Comparison of ENCODE assay signal across 13 mouse cellular contexts in genomic region chr11:117611860-117612259, GRCm38 (mm10). TPM values are rescaled to one million over a fixed set of nuclear protein-coding genes. Genes with fewer than 3 reads are reported as not detected.
DNase-seq lines count a peak whose midpoint lies in the region; ATAC-seq lines count a peak whose summit lies in the region.
"Had no signal": no experiment of that assay in that cellular context is flagged by ENCODE, and none has a peak within 500 bp of the region (broad histone marks: within the 10 kb centered on the region; RNA-seq: fewer than 3 reads in every experiment).

No protein-coding gene starts in this region.

- H3K4me2 ChIP-seq in heart, embryonic 12.5 days: peak overlapping the region; percentile 59
- no peak overlapping the region for H3K4me2 ChIP-seq in heart, embryonic 11.5 days
- peak overlapping the region; percentile 51 for H3K4me2 ChIP-seq in limb, embryonic 12.5 days
- H3K4me2 ChIP-seq in embryonic facial prominence, embryonic 13.5 days: peak overlapping the region; percentile 52; the same call in 1 of the 2 replicates
- H3K4me2 ChIP-seq in stomach, embryonic 15.5 days: peak overlapping the region; percentile 54; the same call in 1 of the 2 replicates

- H3K9ac ChIP-seq in heart, embryonic 12.5 days: no peak overlapping the region
- H3K9ac ChIP-seq in heart, embryonic 11.5 days (ENCODE audit: low read depth, low read length): no peak overlapping the region
- no peak overlapping the region for H3K9ac ChIP-seq in limb, embryonic 12.5 days (replicated peaks)
- no peak overlapping the region for H3K9ac ChIP-seq in embryonic facial prominence, embryonic 13.5 days
- no peak overlapping the region for H3K9ac ChIP-seq in stomach, embryonic 15.5 days
- H3K9ac ChIP-seq: liver, embryonic 15.5 days had no signal

- no peak for DNase-seq in limb, embryonic 10.5 days (ENCODE audit: low spot score)
- no peak for DNase-seq in ovary, adult 18-20 months (ENCODE audit: low spot score)
- DNase-seq: cerebellum, adult 11-12 months; kidney, adult 2 months had no signal

- no peaks in the 10 kb centered on the region for H3K9me3 ChIP-seq in heart, embryonic 12.5 days (replicated peaks)
- H3K9me3 ChIP-seq in heart, embryonic 11.5 days (replicated peaks; ENCODE audit: control insufficient read depth, low read length): no peaks in the 10 kb centered on the region
- no peaks in the 10 kb centered on the region for H3K9me3 ChIP-seq in limb, embryonic 12.5 days
- no peaks in the 10 kb centered on the region for H3K9me3 ChIP-seq in limb, embryonic 10.5 days (replicated peaks)
- no peaks in the 10 kb centered on the region for H3K9me3 ChIP-seq in embryonic facial prominence, embryonic 13.5 days
- H3K9me3 ChIP-seq in stomach, embryonic 15.5 days: no peaks in the 10 kb centered on the region
- H3K9me3 ChIP-seq: hindbrain, embryonic 10.5 days; liver, embryonic 15.5 days had no signal

- H3K27ac ChIP-seq in heart, embryonic 12.5 days (ENCODE audit: poor library complexity, severe bottlenecking): no peak overlapping the region
- no peak overlapping the region for H3K27ac ChIP-seq in heart, embryonic 11.5 days (ENCODE audit: low read depth, low read length)
- H3K27ac ChIP-seq in limb, embryonic 12.5 days: no peak overlapping the region
- no peak overlapping the region for H3K27ac ChIP-seq in limb, embryonic 10.5 days
- H3K27ac ChIP-seq in embryonic facial prominence, embryonic 13.5 days: no peak overlapping the region
- H3K27ac ChIP-seq in stomach, embryonic 15.5 days: no peak overlapping the region
- H3K27ac ChIP-seq: hindbrain, embryonic 10.5 days; liver, embryonic 15.5 days had no signal

- peaks cover 15% of the 10 kb centered on the region; the same call in 1 of the 2 replicates for H3K4me1 ChIP-seq in heart, embryonic 12.5 days (replicated peaks)
- H3K4me1 ChIP-seq in heart, embryonic 11.5 days (ENCODE audit: control insufficient read depth, insufficient read depth, low read length): 0 out of 2 replicates have a peak, but pooled peaks cover under 1% of the 10 kb centered on the region
- H3K4me1 ChIP-seq in limb, embryonic 12.5 days (replicated peaks): peaks cover 51% of the 10 kb centered on the region
- peaks cover 65% of the 10 kb centered on the region for H3K4me1 ChIP-seq in limb, embryonic 10.5 days
- peaks cover 56% of the 10 kb centered on the region for H3K4me1 ChIP-seq in embryonic facial prominence, embryonic 13.5 days
- peaks cover 5% of the 10 kb centered on the region; the same call in 1 of the 2 replicates for H3K4me1 ChIP-seq in stomach, embryonic 15.5 days
- H3K4me1 ChIP-seq: liver, embryonic 15.5 days had no signal

- WGBS in heart, embryonic 12.5 days: 34% methylated on average over 5 of the region's 5 CpGs
- 35% methylated on average over 5 of the region's 5 CpGs for WGBS in heart, embryonic 11.5 days (ENCODE audit: insufficient replicate concordance)
- 44% methylated on average over 5 of the region's 5 CpGs for WGBS in limb, embryonic 12.5 days
- WGBS in limb, embryonic 10.5 days: 43% methylated on average over 5 of the region's 5 CpGs
- WGBS in embryonic facial prominence, embryonic 13.5 days: 57% methylated on average over 5 of the region's 5 CpGs
- 33% methylated on average over 5 of the region's 5 CpGs for WGBS in stomach, embryonic 15.5 days

- H3K4me3 ChIP-seq in heart, embryonic 12.5 days: no peak overlapping the region
- no peak overlapping the region for H3K4me3 ChIP-seq in heart, embryonic 11.5 days (ENCODE audit: low read depth, low read length)
- H3K4me3 ChIP-seq in limb, embryonic 12.5 days (replicated peaks): no peak overlapping the region
- no peak overlapping the region for H3K4me3 ChIP-seq in limb, embryonic 10.5 days
- H3K4me3 ChIP-seq in embryonic facial prominence, embryonic 13.5 days: 0 out of 2 replicates have a peak overlapping the region, but pooled peaks have one; percentile 25
- no peak overlapping the region; the same call in 1 of the 2 replicates for H3K4me3 ChIP-seq in stomach, embryonic 15.5 days (replicated peaks)
- H3K4me3 ChIP-seq: erythroblast, embryonic 14.5 days; liver, embryonic 15.5 days had no signal

- H3K27me3 ChIP-seq in heart, embryonic 12.5 days (replicated peaks): peaks cover 62% of the 10 kb centered on the region
- peaks cover 35% of the 10 kb centered on the region for H3K27me3 ChIP-seq in heart, embryonic 11.5 days (ENCODE audit: control insufficient read depth, insufficient read depth, low read length)
- H3K27me3 ChIP-seq in limb, embryonic 12.5 days: peaks cover 39% of the 10 kb centered on the region
- peaks cover 63% of the 10 kb centered on the region for H3K27me3 ChIP-seq in limb, embryonic 10.5 days (ENCODE audit: low read depth, poor library complexity, severe bottlenecking)
- peaks cover 28% of the 10 kb centered on the region for H3K27me3 ChIP-seq in embryonic facial prominence, embryonic 13.5 days
- H3K27me3 ChIP-seq in stomach, embryonic 15.5 days (replicated peaks): 0 out of 2 replicates have a peak, but pooled peaks cover 8% of the 10 kb centered on the region

- no peak for ATAC-seq in heart, embryonic 12.5 days (ENCODE audit: insufficient number of reproducible peaks, low FRiP score)
- ATAC-seq in heart, embryonic 11.5 days (replicated peaks; ENCODE audit: insufficient number of reproducible peaks, low FRiP score, low TSS enrichment): no peak
- no peak for ATAC-seq in limb, embryonic 12.5 days (ENCODE audit: insufficient number of reproducible peaks, insufficient read depth, low FRiP score, low TSS enrichment, low read depth)
- ATAC-seq in embryonic facial prominence, embryonic 13.5 days (ENCODE audit: insufficient number of reproducible peaks, insufficient read depth, low FRiP score, low TSS enrichment, low read depth): no peak
- no peak for ATAC-seq in stomach, embryonic 15.5 days (ENCODE audit: insufficient read depth, low FRiP score, low read depth)
- ATAC-seq in megakaryocyte-erythroid progenitor cell, adult 5-6 weeks (replicated peaks; ENCODE audit: low FRiP score, low TSS enrichment, poor library complexity, severe bottlenecking): no peak

- H3K36me3 ChIP-seq in heart, embryonic 12.5 days: no peaks in the 10 kb centered on the region
- H3K36me3 ChIP-seq in heart, embryonic 11.5 days (ENCODE audit: control insufficient read depth, insufficient read depth, low read length): no peaks in the 10 kb centered on the region
- H3K36me3 ChIP-seq in limb, embryonic 12.5 days: no peaks in the 10 kb centered on the region
- H3K36me3 ChIP-seq in limb, embryonic 10.5 days: no peaks in the 10 kb centered on the region
- no peaks in the 10 kb centered on the region for H3K36me3 ChIP-seq in embryonic facial prominence, embryonic 13.5 days
- H3K36me3 ChIP-seq in stomach, embryonic 15.5 days: no peaks in the 10 kb centered on the region
- H3K36me3 ChIP-seq: hindbrain, embryonic 10.5 days; liver, embryonic 15.5 days had no signal

RNA-seq across cellular contexts. Expression of gene Tnrc6c, which starts 42.2 kb away (rescaled TPM):
- polyA plus RNA-seq in heart, embryonic 12.5 days (2016; fragmentation: Nextera tagmentation; extraction: Ambion mirVana): 7.6 and 8.2 TPM in 2 replicates
- 7.0 and 8.1 TPM in 2 replicates for polyA plus RNA-seq in heart, embryonic 11.5 days (2014; fragmentation: Nextera tagmentation; extraction: Ambion mirVana)
- 20.0 and 22.6 TPM in 2 replicates for polyA plus RNA-seq in limb, embryonic 12.5 days (2016; fragmentation: Nextera tagmentation; extraction: Ambion mirVana)
- polyA plus RNA-seq in limb, embryonic 10.5 days (2016; fragmentation: Nextera tagmentation; extraction: Ambion mirVana): 11.4 and 14.1 TPM in 2 replicates
- polyA plus RNA-seq in embryonic facial prominence, embryonic 13.5 days (2015; fragmentation: Nextera tagmentation; extraction: Ambion mirVana): 18.4 and 22.5 TPM in 2 replicates
- polyA plus RNA-seq in stomach, embryonic 15.5 days (2015; fragmentation: Nextera tagmentation; extraction: Ambion mirVana): 11.6 and 12.2 TPM in 2 replicates
- 27.1 and 32.2 TPM in 2 replicates for total RNA-seq in megakaryocyte-erythroid progenitor cell, adult 5-6 weeks (2014; fragmentation: Nextera tagmentation)
- 15.8 and 18.0 TPM in 2 replicates for total RNA-seq in megakaryocyte-erythroid progenitor cell, adult 5-6 weeks (2017)
